Mouse (Mus musculus): Measurements from ENCODE around the gene Inava.

The Inava gene

DNA sequence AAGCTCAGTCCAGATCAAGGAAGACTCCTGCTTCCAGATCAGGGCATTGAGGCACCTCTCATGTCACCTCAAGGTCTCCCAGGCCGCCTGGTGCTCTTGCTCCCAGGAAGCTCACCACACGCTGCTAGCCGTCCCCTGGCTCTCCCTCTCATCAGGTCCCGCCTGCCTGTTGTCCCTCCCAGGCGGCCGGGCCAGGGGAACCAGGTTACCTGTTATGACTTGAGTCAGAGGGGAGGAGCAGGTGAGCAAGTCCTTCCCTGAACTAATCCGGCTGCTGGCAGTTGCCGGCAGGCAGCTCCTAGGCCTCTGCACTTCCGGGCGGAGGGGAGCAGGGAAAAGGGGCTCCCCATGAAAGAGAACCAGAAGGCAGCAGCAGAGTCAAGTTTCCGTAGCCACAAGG is 3.9 kb downstream of the Inava start:
- peak; percentile 53 to 75 for DNase-seq

DNA sequence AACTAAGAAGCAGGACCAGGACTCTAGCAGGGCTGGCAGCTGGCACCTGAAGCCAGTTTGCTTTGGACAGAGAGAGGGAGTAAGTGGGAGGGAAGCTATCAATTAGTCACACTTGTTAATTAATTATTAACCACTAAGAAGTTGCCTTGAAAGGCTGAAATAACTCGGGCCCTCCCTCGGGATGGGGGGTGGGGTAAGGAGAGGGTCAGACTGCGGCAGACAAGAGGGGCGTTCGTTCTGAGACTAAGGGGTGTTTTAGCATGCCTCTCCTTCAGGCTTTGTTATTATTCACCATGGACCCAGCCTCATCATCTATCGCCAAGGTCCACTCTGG is 5.1 kb downstream of the Inava start:
- peak in 1 of 2 experiments; percentile 36 for DNase-seq

DNA sequence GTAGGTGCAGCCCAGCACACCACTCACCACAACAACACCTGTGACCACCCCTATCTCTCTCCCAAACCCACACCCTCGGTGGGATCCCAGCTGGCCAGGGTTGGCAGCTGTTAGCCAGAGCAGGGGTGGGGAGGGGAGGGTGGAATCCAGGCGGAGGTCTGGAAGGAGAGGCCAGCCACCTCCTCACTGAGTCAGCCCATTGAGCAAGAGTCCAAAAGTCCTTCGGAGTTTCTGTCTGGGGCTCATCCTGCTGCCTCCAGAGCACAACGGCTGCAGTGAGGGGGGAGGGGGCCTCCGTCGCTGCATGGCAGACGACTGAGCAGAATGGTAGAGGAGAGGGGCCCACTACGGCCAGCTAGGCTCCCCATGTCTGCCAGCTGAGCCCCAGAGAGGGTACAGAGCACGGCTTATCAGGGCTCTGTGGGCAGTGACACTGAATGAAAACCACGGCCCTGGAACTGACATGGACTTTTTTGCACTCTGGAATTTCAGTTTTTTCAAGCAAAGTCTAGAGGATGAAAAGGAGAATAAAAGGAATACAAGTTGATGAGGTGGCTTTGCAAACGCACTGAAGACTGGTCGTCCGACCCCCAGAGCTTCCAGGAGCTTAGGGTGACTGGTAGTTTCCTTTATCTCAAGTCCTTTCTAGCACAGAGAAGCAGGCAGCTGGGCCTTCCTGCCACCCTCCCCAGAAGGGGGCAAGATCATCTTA is 5.6 kb downstream of the Inava start:
- DNase-seq = peak in 1 of 2 experiments; percentile 43

DNA sequence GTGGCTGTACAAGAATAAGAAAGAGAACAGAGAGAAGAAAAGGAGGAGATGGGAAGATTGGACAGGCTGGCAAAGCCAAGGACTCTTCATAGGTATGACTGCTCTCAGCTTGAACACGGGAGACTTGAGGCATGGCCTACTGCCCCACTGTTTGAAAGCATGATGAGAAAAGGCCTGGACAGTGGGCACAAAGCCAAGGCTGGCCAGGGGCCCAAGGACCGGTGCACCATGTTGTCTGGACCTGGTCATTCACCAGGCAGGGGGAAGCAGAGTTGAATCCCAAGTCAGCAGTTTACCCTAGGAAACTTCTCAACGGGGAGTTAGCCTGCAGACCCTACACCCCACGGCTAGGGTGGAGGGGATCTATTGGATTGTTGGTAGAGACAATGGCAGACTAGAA is 6.2 kb downstream of the Inava start:
- DNase-seq = peak; percentile 29 to 46

DNA sequence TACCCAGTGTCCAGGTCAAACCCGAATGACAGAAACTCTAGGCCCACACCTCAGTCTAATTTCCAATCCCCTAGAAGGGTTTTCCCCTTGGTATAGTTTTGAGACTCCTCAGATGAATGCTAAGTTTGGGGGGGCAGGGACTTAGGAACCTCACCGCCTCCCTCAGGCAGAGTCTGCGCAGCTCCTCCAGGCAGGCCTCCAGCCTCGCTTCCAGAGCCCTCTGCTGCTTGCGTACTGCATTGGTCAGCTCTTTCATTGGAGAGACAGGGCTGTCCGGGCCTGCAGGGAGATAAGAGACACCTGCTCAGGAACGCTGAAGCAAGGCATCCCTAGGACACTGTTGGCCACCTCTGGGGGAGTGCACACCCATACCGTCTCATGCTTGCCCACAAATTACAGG is 7.4 kb downstream of the Inava start:
- no peak for DNase-seq

DNA sequence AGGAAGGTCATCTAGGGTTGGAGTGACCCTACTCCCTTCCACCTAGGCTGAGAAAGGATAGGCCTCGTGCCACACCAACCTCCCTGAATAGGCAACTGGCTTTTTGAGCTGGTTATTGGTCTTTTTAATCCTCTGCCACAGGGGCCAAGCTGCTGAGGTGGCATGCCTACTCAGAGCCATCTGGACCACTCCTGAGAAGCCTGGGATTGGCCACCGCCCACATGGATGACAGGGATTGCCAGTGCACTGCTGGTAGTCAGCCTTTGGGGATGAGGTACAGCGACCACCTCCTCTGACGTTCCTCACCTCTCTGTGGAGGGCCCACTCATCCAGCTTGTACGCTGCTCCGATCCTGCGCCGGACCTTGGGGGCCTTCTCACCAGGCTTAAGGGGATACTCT is 8.2 kb downstream of the Inava start:
- DNase-seq = no peak

DNA sequence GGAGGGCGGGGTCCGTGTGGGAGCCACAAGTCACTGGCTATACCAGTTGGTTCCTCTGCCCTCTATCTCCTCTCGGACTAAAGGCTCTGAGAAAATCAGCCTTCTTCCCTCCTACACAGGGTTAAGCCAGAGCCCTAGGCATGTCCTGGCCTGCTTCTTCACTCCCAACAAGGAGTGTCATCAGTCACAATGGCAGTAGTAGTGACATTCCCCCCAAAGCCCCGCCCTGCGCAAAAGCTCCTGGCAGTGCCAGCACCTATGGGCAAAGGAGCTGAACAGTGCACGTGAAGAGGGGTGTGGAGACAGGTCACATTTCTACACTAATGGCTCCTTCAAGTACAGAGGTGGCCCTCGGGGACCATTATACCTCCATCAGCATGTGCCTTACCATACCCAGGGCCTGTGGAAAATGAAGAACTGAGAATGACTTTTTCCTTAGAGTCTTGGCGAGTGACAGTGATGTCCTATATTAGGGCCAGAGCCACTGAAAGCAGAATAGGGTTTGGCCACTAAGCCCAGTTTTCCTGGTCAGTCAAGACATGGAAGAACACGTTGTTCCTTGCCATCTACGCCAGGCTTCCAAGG is 10.2 kb downstream of the Inava start:
- DNase-seq = no peak

DNA sequence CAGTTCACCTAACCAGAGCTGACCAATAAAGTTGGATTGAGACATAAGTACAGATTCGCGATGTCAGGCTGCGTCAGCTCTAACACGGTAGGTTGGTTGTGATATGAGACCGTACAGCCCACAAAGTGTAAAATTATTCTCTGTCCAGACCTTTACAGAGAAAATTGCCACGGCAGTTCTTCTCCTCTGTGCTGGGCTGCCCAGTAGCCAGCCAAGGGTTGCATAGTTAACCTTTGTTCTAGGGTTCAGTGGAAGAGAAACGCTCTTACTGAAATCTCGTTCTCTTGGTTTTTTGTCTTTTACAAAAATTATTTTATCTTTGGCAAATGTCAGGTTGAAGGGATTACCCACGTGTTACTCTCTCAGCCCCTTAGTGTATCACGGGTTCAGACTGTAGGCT is 11.7 kb downstream of the Inava start:
- DNase-seq = no peak

DNA sequence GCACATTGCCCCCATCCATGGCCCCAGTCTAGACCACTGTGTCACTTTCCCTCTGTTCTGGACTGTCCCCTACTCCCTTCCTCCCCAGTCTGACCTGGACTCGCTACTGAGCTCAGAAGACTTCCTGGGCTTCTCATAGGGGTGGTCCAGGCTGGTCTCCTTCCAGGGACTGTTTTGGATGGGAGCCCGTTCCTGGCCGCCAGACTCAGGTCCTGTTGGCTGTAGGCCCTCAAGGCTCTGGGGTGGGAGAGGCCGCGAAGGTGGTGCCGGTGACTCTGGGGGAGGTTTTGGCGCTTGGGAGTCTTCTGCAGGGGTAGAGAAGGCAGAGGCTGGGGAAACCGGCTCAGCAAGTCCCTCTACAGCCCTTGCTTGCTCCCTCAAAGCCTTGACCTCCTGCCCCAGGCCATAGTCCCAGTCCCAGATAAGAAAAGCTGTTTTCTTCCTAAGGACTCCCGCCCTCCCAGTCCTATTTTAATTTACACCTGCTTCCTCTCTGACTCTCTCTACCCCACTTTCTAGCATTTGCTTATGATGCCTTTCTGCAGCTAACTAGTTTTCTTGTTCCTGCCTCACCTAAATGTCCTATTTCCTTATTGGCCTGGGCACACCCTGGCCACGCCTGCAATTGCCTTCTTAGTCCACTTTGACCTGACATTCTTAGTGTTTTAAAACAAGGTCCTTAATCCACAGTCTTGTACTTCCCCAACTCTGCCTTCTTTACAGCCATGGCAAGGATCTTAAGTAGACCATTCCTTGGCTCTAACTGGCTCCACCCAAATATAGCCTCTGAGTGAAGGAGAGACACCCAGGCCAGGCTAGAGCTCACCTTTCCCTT is 13.8 kb downstream of the Inava start:
- peak; percentile 40 to 77 for DNase-seq

DNA sequence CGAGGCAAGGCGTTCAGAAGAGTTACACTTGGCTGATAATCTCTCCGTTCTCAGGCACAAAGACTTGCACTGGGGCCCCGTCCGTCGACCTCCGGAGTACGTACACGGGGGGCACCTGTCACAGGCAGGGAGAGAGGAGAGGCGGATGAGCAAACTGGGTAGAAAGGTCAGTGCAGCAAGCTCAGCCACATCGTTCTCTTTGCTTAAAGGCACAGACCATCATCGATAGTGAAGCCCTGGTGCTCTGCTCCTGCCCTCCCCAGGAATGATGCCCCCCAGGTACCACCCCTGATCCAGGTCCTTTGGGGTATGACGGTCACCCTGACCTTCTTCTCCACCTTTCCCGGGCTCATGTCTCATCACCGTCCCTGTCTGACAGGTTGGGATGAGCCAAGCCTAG is 19.8 kb downstream of the Inava start:
- peak in 1 of 2 experiments; percentile 11 for DNase-seq

DNA sequence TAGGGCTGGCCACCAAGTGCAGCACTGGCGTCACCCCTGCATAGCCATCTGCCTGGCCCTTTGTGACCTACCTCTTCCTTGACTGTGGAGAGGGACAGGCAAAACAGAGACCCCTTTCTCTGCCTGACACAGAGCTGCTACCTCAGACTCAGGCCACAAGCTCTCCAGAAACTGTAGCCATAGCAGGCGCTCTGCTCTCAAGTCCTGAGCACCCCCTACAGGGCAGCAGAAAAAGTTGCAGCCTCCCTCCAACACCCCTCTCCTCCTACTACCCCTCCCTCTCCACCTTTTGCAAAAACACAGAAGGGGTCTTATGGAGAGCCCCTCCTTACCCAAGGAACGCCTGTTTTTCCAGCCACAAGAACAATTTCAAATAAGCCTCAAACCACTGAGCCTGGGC is 21.3 kb downstream of the Inava start, which contains the start of gene Mroh3:
TSS of gene Mroh3 (minus strand) at position 26 of the 400 bp plus-strand sequence.
- peak; percentile 18 to 40 for DNase-seq

DNA sequence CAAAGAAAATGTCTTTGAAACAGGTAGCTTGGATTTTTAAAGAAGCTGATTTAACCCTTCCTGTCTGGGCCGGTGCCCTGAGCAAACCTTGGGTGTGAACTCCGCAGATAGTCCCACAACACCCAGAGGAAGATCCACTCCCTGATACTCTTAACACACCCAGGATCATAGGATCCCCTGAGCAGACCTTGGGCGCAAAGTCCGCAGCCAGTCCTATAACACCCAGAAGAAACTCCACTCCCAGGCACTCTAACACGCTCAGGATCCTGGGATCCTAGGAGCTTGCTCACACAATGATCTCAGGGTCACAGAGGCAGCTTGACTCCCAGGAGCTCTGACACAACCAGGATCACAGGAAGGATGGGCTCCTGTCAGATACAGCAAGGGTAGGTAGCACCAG is 44.0 kb downstream of the Inava start:
- DNase-seq = peak in 1 of 2 experiments; percentile 6

DNA sequence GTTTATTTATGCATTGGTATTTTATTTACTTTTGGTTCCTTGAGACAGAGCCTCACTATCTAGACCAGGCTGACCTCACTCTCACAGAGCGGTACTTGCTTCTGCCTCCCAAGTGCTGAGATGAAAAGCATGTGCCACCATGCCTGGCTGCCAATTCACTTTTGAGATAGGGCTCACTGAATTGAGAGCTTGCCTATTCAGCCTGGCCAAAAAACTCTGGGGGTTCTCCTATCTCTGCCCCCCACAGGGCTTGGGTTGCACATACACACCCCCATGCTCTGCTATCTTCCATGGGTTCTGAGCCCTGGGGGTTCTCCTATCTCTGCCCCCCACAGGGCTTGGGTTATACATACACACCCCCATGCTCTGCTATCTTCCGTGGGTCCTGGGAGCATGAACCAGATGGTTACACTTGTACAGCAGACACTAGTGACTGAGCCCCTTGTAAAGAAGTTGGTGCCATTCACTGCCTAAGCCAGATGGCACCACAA is 54.5 kb downstream of the Inava start:
- DNase-seq = peak in 1 of 2 experiments; percentile 12

DNA sequence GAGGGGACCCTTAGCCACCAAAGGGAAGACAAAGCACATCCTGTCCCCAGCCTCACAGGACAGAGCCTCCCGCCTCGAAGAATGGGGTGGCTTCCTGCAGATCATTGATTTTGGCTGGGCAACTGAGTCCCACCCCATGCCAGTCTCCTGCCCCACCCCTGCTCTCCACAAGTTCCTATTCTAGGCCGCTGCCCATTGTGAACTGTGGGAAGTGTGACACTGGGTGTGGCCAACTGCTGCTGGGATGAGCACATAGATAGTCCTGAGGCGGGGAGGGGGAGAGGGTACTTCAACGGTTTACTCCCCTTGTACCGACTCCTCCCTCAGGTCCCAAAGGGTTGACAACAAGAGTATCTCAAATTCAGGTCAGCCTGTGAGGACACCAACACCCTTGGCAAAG is 55.3 kb downstream of the Inava start:
- DNase-seq = peak; percentile 57 to 72

DNA sequence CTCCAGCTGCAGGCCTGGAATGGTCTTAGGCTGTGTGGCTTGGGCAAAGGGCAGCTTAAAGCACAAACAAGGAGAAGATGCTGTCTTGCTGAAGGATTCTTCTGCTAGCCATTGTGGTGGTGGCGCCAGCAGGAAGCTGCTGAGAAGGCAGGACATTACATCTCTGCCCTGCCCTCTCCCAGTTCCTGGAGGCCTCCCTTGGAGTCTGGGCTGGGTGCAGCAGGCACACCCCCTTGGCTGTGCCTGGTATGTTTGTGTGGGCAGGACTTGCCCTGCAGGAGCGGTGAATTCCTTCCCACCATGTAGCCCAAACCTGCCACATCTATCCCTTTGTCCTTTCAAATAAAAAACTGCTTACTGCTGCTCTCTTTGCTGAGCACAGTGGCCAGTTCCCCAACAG is 57.0 kb downstream of the Inava start:
- peak; percentile 54 to 68 for DNase-seq

DNA sequence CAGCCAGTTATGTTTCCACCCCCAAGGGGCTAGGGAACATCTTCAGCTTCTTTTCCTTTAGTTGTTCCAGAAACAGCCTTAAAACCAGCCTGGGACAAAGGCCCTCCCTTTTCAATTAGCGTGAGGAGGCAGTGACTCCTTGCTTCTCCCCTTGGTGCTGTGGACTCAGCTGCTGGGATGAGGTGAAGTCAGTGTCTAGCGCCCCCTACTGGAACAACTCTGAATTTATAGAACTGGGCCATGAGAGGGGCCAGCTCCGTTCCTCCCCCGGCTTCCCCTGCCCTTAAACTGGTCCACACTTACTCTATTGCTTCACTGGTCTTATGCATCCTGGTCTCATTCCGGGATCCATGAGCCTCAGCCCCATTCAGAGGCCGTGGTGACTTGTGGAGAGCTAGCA is 58.9 kb downstream of the Inava start:
- peak in 1 of 2 experiments; percentile 56 for DNase-seq

DNA sequence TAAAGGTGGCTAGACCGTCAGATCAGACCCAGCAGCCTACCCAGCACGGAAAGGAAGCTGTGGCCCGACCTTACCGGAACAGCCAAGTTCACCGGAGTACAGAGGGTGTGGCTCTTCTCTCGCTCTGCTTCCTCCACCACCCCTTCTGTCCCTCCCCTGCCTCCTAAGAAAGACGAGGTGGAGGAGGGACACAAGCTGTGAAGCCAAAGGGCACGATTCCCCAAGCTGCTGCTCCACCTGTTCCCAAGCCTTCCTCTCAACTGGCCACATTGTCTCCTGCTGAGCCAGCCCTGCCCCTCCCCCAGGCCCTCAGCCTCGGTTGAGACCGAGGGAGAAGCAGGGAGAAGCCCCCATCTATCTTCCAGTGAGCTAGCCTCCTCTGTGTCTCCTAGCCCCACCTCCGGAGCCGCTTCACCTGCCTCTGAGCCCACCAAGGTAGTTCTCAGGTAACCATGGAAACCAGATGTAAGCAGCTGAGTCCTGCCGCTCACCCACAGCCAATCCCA is 59.9 kb downstream of the Inava start:
- peak; percentile 26 to 39 for DNase-seq

DNA sequence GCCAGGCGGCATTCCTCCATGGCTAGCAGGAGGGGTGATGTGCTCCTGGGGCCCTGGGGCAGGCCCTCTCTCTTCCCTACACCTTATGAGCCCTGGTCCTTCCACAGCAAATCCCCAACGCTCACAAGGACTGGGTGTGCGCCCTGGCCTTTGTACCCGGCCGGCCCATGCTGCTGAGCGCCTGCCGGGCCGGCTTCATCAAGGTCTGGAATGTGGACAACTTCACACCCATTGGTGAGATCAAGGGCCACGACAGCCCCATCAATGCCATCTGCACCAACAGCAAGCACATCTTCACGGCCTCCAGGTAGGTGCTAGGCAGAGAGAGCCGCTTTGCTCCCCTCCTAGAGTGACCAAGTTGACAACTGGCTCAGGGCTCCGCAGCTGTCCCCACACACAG is 61.4 kb downstream of the Inava start:
- no peak for DNase-seq

DNA sequence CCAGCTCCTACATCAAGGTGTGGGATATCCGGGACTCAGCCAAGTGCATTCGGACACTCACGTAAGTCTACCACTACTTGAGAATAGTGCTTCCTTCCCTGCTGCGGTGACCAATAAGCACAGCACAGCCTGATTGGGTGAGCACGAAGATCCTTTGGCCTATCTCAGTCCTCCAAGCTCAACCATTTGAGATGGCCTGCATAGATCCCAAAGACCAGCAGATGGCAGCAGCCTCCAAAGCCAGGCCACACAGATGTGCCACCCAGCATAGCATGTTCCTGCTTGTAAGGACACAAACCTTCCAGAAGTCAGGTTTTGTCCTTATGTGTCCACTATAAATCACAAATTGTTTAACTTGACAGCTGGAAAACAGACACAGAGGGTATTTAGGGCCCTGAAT is 64.0 kb downstream of the Inava start:
- DNase-seq = peak; percentile 75 to 83

DNA sequence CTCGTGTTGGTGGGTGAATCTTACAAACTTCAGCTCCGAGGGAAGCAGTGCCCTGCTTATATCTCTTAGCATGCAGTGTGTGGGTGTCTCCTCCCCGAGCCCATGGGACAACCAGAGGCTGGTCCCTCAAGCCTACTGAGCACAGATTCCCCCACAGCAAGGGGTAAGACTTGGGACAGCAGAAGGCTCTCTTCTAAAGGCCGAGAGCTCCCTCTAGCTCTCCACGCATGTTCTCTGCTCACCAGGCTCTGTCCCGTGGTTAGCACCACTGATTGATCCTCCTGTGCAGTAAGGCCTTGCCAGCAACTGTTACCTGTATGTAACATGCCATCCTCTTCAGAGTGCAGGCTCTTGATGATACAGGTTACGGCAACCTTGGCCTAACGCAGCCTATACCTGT is 66.4 kb downstream of the Inava start:
- peak; percentile 24 to 33 for DNase-seq

DNA sequence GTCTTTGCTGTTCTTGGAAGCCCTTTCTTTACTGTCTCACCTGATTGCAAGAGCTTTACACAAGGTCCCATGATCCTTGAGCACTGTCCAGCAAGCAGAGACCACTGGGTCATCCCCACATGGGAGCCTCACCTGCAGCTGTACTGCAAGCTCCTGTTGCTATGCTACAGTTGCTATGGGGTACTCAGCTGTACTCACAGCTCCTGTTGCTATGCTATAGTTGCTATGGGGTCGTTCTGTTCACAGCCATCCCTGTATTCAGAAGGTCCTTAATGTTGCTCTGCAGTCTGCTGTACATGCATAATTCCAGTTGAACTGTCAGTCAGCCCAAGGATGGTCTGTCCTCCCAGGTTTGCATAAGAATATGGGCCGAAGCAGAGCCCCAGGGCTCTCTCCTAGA is 68.6 kb downstream of the Inava start:
- no peak for DNase-seq

Measured in lung, postnatal 4 days (tissue).